Mouse (Mus musculus) intestine, embryonic 14.5 days (tissue): ENCODE measurements around the gene Maco1. TPM values are rescaled to one million over a fixed set of nuclear protein-coding genes. Genes with fewer than 3 reads are reported as not detected.

Experiments
- ATAC-seq: fragments of 200-750 bp; cut with Nextera tagmentation; replicated peaks from 2 replicates; pipeline ENCODE4 v1.8.0; 2017; ENCODE audit warnings: low read depth, moderate number of reproducible peaks, moderate TSS enrichment, moderate library complexity; ENCODE audit not compliant: low FRiP score, low TSS enrichment
- DNase-seq: peaks from one replicate; pipeline ENCODE4 v3.0.0-alpha.2; 2018; ENCODE audit warnings: low spot score
- H3K27ac ChIP-seq: fragments of 300-500 bp; sonication (generic); 2 replicates; pipeline ENCODE4 v1.5.1; 2014; ENCODE audit warnings: low read depth, mild to moderate bottlenecking, control low read depth
- H3K27me3 ChIP-seq: fragments of 300-500 bp; sonication (generic); replicated peaks from 2 replicates; pipeline ENCODE4 v1.6.1; 2014; ENCODE audit warnings: low read length, control low read depth; ENCODE audit not compliant: control insufficient read depth, insufficient read depth
- H3K36me3 ChIP-seq: fragments of 300-500 bp; sonication (generic); 2 replicates; pipeline ENCODE4 v1.6.1; 2014; ENCODE audit warnings: low read length, control low read depth; ENCODE audit not compliant: control insufficient read depth, insufficient read depth
- H3K4me1 ChIP-seq: fragments of 300-500 bp; sonication (generic); replicated peaks from 2 replicates; pipeline ENCODE4 v1.6.1; 2014; ENCODE audit warnings: low read length, control low read depth, mixed read lengths; ENCODE audit not compliant: control insufficient read depth, insufficient read depth
- H3K4me2 ChIP-seq: fragments of 300-500 bp; sonication (generic); 2 replicates; pipeline ENCODE4 v1.6.1; 2014; ENCODE audit warnings: low read length
- H3K4me3 ChIP-seq: fragments of 300-500 bp; sonication (generic); 2 replicates; pipeline ENCODE4 v1.5.1; 2014; ENCODE audit warnings: low read depth, low read length, control low read depth, mixed read lengths
- H3K9ac ChIP-seq: fragments of 300-500 bp; sonication (generic); 2 replicates; pipeline ENCODE4 v1.6.1; 2014; ENCODE audit warnings: mild to moderate bottlenecking, low read length
- H3K9me3 ChIP-seq: fragments of 300-500 bp; sonication (generic); 2 replicates; pipeline ENCODE4 v1.6.1; 2016; ENCODE audit warnings: low read length, control low read depth; ENCODE audit not compliant: control insufficient read depth
- WGBS: fragments of 180-500 bp; shearing (Covaris S2); extraction: QIAGEN DNeasy Blood & Tissue Kit; methylation state at CpG from one replicate; pipeline ENCODE4 v1.1.7; 2014; 5-methylcytosine and 5-hydroxymethylcytosine counted together
- polyA plus RNA-seq: library from polyadenylated mRNA; unstranded; fragments of >200 nt; fragmentation: Nextera tagmentation; extraction: Ambion mirVana; gene quantifications from 2 replicates; pipeline ENCODE4 v1.2.1, GENCODE M21; 2014

The Maco1 gene
- polyA plus RNA-seq, 1 experiment from 2014 or later = 34.2 TPM

DNA sequence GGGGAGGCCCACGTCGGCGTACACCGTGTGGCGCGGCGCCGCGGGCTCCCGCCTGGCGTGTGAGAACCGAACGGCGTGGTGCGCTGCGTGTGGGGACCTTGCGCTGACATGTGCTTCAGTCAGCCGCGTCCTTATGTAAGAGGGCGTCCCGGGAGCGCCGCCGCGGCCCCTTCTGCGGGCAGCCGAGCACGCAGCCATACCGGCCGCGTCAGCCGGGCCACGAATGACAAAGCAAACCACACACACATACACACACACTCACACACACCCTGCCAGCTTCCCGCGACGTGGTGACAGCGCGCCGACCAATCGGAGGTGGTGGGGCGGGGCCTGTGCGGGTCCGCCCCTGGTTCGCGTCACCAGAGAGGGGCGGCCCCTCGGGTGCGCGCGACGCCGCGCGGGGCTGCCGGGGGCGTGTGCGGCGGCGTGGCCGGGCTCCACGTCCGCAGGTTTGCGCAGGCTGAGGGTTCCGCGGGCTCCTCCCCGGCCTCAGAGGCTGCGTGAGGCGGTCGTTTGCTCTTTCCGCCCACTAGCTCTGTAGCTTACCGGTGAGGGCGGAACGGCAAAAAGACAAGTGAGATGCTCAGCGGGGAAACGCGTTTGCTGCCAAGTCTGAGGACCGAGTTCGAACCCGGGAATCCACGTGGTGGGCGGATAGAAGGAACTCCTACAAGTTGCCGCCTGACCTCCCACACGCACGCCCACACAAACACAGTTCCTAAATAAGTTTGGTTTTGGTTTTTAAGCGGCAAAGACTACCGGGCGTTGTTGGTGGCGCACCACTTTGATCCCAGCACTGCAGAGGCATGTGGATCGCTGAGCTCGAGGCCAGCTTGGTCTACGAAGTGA is 716 bp upstream of the Maco1 start:
- H3K27me3 ChIP-seq = no peaks in the 10 kb centered on the region
- H3K4me3 ChIP-seq = peak overlapping the region; percentile 93
- ATAC-seq = peak; percentile 92
- H3K4me1 ChIP-seq = peaks cover 12% of the 10 kb centered on the region
- DNase-seq = peak; percentile 96
- no peaks in the 10 kb centered on the region for H3K36me3 ChIP-seq
- peak overlapping the region; percentile 42 for H3K4me2 ChIP-seq
- H3K27ac ChIP-seq = peak overlapping the region; percentile 88
- H3K9me3 ChIP-seq = no peaks in the 10 kb centered on the region
- under 1% methylated on average over 83 of the region's 91 CpGs for WGBS
- peak overlapping the region; percentile 91 for H3K9ac ChIP-seq

DNA sequence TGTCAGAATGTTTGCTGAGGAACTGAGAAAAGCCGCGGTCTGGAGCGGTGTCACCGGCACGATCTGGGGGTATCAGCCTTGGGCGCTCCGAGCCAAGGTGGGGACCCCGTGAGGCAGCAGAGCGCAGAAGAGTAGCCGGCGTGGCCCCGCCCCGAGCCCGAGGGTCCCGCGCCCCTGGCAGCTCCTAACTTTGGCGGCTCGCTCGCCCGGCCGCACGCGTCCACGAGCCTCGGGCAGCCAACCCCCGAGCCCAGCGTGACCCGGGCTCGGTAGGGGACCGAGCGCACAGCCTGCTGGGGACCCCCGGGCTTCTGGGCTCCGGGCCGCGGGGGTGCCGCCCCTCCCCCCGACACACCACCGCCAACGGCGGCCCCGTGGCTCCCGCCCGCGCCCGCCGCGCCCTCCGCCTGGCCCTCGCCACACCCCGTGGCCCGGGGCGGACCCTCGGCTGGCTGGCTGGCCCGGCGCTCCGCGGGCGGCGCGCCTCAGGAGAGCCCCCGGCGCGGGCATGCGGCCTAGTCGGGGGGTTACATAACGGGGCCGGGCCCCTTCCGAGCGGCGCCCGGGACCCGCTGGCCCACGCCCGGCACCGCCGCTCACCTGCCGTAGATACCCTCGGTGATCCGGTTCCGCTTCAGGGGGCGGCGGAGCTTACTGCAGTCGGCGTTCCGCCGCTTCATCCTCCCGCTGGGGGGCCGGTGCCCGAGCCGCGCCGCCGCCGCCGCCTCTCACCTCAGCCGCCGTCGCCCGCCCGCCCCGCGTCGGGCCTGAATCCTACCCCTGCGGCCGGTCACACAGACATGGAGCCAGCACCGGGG is 498 bp downstream of the Maco1 start:
- Histone ChIP-seq H3K4me3 (peak overlapping the region; percentile 93), H3K27ac (peak overlapping the region; percentile 79), H3K9me3 (no peaks in the 10 kb centered on the region), H3K4me2 (peak overlapping the region; percentile 75), H3K9ac (peak overlapping the region; percentile 91), H3K4me1 (peaks cover 20% of the 10 kb centered on the region), H3K36me3 (no peaks in the 10 kb centered on the region), H3K27me3 (no peaks in the 10 kb centered on the region)
- under 1% methylated on average over 105 of the region's 106 CpGs for WGBS
- ATAC-seq (peak; percentile 21), DNase-seq (peak; percentile 71)

DNA sequence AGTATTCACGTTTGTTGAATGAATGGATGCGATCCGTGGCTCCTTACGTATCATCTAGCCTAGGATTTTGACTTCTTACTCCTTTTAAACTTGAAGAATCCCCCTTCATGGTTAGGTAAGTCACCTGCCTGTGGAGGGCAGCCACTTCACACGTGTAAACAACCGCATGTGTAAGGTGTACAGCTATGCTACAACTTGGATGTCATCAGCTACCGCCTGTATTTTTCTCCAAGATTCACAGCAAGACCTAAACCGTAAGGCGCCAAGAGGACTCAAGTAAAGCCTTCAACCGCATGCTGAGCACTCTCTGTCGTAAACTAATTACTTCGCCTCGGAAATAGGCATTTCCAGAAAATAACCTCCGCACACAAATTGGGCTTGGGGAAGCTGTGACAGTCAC is 1.3 kb downstream of the Maco1 start:
- H3K4me3 ChIP-seq = peak overlapping the region; percentile 93
- no peaks in the 10 kb centered on the region for H3K36me3 ChIP-seq
- H3K4me2 ChIP-seq = peak overlapping the region; percentile 75
- ATAC-seq (no peak), DNase-seq (no peak)
- H3K27me3 ChIP-seq = no peaks in the 10 kb centered on the region
- no peak overlapping the region for H3K27ac ChIP-seq
- peaks cover 22% of the 10 kb centered on the region for H3K4me1 ChIP-seq
- peak overlapping the region; percentile 91 for H3K9ac ChIP-seq
- H3K9me3 ChIP-seq = no peaks in the 10 kb centered on the region
- WGBS = 13% methylated on average over 14 of the region's 14 CpGs

DNA sequence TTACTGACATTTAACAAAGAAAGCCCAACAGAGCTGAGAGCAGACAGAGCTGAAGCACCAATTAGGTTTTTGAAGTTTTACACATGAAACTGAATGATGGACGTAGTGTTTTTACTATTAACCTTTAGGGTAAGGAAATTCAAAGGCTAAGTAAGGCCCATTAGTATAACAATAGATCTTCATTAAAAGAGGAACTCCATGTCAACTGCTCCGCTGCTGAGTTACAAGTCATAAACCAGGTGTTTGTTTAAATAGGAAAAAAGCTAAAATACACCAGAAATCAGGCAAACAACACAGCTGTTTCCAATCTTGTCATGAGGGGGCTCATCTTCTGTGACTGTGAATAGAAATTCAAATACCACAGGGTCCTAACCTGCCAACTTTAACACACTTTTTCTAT is 1.9 kb downstream of the Maco1 start:
- Histone ChIP-seq H3K4me2 (peak overlapping the region; percentile 75), H3K4me3 (no peak overlapping the region), H3K9me3 (no peaks in the 10 kb centered on the region), H3K27me3 (no peaks in the 10 kb centered on the region), H3K27ac (no peak overlapping the region), H3K4me1 (peaks cover 22% of the 10 kb centered on the region), H3K36me3 (no peaks in the 10 kb centered on the region), H3K9ac (0 out of 2 replicates have a peak overlapping the region, but pooled peaks have one; percentile 17)
- 53% methylated on average over 2 of the region's 2 CpGs for WGBS
- no peak for ATAC-seq
- no peak for DNase-seq

DNA sequence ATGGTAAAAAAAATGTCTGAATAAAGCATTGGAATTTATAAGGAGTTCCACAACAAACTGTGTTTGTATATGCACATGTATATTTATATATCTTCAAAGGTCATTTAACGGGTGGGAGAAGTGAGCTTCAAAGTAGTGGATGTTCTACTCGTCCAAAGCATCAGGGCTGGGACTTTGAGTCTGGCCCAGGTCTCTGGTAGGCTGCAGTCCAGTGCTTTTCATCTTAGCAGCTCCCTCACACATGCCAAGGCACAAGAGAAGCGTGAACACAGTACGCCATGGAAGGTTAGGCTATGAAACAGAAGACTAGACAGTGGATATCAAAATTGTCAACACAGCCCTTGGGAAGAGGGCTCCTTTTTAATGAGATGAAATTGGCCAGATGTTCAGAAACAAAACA is 2.6 kb downstream of the Maco1 start:
- H3K9me3 ChIP-seq = no peaks in the 10 kb centered on the region
- no peak overlapping the region for H3K27ac ChIP-seq
- H3K4me1 ChIP-seq = peaks cover 22% of the 10 kb centered on the region
- no peaks in the 10 kb centered on the region for H3K36me3 ChIP-seq
- no peaks in the 10 kb centered on the region for H3K27me3 ChIP-seq
- no peak for ATAC-seq
- no peak overlapping the region for H3K4me3 ChIP-seq
- WGBS = 76% methylated on average over 4 of the region's 4 CpGs
- H3K9ac ChIP-seq = no peak overlapping the region
- no peak for DNase-seq
- no peak overlapping the region for H3K4me2 ChIP-seq

DNA sequence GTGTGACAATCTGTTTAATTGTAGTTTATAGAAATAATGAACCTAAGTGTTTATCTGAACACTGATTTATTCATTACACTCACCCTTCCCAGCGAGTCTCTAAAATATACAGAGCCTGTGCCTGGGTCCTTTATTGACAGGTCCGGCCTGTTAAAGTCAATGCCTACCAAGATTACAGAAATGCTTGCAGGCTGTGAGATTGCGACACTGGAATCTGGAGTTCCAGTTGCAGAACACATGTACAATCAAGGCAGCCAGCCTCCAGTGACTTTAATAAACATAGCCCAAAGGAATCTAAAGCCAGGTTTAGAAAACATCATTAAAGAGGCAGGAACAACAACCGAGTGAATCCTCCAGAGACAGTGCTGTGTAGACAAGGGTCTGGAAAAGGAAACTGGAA is 5.6 kb downstream of the Maco1 start:
- no peaks in the 10 kb centered on the region for H3K27me3 ChIP-seq
- ATAC-seq = no peak
- H3K4me1 ChIP-seq = peaks cover 22% of the 10 kb centered on the region
- WGBS = 58% methylated on average over 4 of the region's 4 CpGs
- DNase-seq = no peak
- H3K27ac ChIP-seq = no peak overlapping the region
- no peaks in the 10 kb centered on the region for H3K36me3 ChIP-seq
- no peak overlapping the region for H3K9ac ChIP-seq
- H3K4me3 ChIP-seq = no peak overlapping the region
- H3K9me3 ChIP-seq = no peaks in the 10 kb centered on the region
- H3K4me2 ChIP-seq = no peak overlapping the region

DNA sequence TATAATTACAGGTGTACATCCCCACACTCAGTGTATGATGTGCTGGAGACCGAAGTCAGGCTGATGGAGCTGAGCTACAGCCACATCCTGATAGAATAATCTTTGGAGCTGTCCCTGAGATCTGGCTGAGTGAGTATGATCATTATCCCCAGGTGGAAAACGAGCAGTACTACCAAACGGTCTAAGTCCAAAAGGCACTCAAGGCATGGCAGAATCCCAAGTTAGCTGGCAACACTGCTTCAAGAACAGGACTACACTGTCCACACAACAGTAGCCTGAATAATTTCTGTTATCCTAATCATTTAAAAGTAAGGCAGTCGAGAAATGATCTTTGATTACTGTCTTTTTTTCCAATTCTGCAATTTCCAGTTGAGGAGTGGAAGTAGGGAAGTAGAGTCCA is 9.6 kb downstream of the Maco1 start:
- Histone ChIP-seq H3K27ac (no peak overlapping the region), H3K4me3 (no peak overlapping the region), H3K27me3 (no peaks in the 10 kb centered on the region), H3K9me3 (no peaks in the 10 kb centered on the region), H3K4me1 (peaks cover 10% of the 10 kb centered on the region; the same call in 1 of the 2 replicates), H3K4me2 (no peak overlapping the region), H3K9ac (no peak overlapping the region), H3K36me3 (no peaks in the 10 kb centered on the region)
- 90% methylated on average over 4 of the region's 4 CpGs for WGBS
- ATAC-seq = no peak
- DNase-seq = no peak

DNA sequence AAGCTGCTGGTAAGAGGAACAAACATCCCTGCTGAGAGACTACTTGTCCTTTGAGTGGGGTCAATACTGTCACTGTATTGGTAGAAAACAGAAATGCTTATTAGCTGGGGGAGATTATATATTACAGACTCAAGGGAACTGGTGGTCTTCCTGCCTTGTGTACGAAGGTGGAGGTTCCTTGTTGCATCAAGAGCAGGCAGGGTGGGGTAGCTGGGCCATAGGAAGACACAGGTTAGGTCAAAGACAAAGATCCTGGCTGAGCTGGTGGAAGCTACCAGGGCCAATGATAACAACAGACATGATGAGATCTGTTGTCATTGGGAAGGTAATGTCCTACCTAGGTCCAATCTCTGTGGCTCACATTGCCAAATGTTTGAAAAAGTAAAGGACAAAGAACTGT is 12.9 kb downstream of the Maco1 start:
- H3K27ac ChIP-seq = no peak overlapping the region
- no peak overlapping the region for H3K9ac ChIP-seq
- no peak for DNase-seq
- H3K4me3 ChIP-seq = no peak overlapping the region
- 91% methylated on average over 1 of the region's 1 CpGs for WGBS
- H3K27me3 ChIP-seq = no peaks in the 10 kb centered on the region
- H3K4me2 ChIP-seq = no peak overlapping the region
- ATAC-seq = no peak
- no peaks in the 10 kb centered on the region for H3K9me3 ChIP-seq
- H3K4me1 ChIP-seq = no peaks in the 10 kb centered on the region
- peaks cover 16% of the 10 kb centered on the region; the same call in 1 of the 2 replicates for H3K36me3 ChIP-seq
